Mouse (Mus musculus): ENCODE measurements at regions not wholly inside any gene's neighbourhood (a gene's known extent, or its start where the extent isn't known, plus 50 kb on each side); places are given as distances from the start of the nearest gene placed in this dataset.

- DNase-seq (ENCODE audit: low spot score): no peak
Measured at GRCm38 (mm10) chr15:14000952-14001351, 827.5 kb upstream of the Cdh6 start.

GRCm38 (mm10) chr15:13989768-13990167 is 816.3 kb upstream of the Cdh6 start:
- no peak for DNase-seq (ENCODE audit: low spot score)

GRCm38 (mm10) chr15:13988919-13989510 is 815.5 kb upstream of the Cdh6 start:
- no peak for DNase-seq (ENCODE audit: low spot score)

DNA sequence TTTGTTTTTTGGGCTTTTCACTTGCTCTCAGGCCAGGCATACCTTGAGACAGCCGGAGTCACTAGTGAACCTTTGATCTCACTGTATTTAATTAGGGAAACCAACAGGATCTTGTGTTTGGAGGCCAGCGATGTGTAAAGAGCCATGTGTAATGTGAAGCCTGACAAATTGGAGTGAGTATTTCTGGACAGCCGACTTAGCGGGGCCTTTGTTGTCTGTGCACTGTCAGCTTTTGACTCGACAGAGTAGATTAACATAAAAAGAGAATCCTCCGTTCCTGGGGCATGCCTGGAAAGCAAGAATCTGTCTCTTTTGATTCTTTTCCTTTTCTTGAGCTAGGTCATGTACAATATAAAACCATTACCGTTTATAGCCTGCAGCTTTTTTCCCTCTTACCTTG is 796.3 kb upstream of the Cdh6 start:
- DNase-seq (ENCODE audit: low spot score): peak; percentile 42

Data from retina, embryonic 14.5 days (tissue).